Mouse (Mus musculus): ENCODE data around the gene Hoxa5.

Hoxa5 gene

GRCm38 (mm10) chr6:52178918-52179665, 25.3 kb downstream of the Hoxa5 start:
- DNase-seq (ENCODE audit: low read depth, low spot score) = no peak

- no peak for DNase-seq (ENCODE audit: low read depth, low spot score)
Measured at GRCm38 (mm10) chr6:52177806-52178205, 26.6 kb downstream of the Hoxa5 start.

- peak; percentile 87 for DNase-seq (ENCODE audit: low read depth, low spot score)
Measured at GRCm38 (mm10) chr6:52177061-52177735, 27.2 kb downstream of the Hoxa5 start, which contains the start of gene 5730596B20Rik. Gene 5730596B20Rik (plus strand): TSS chr6:52177498.

GRCm38 (mm10) chr6:52176391-52176790, 28.0 kb downstream of the Hoxa5 start:
- DNase-seq (ENCODE audit: low read depth, low spot score) = no peak

- peak; percentile 89 for DNase-seq (ENCODE audit: low read depth, low spot score)
Measured at GRCm38 (mm10) chr6:52175864-52176263, 28.5 kb downstream of the Hoxa5 start.

GRCm38 (mm10) chr6:52174968-52175751, 29.2 kb downstream of the Hoxa5 start:
- DNase-seq (ENCODE audit: low read depth, low spot score) = peak; percentile 93

GRCm38 (mm10) chr6:52173648-52174047, 30.7 kb downstream of the Hoxa5 start:
- DNase-seq (ENCODE audit: low read depth, low spot score) = no peak

GRCm38 (mm10) chr6:52172501-52172900, 31.9 kb downstream of the Hoxa5 start:
- peak; percentile 97 for DNase-seq (ENCODE audit: low read depth, low spot score)

- no peak for DNase-seq (ENCODE audit: low read depth, low spot score)
Measured at GRCm38 (mm10) chr6:52171938-52172337, 32.4 kb downstream of the Hoxa5 start.

GRCm38 (mm10) chr6:52171331-52171730, 33.1 kb downstream of the Hoxa5 start:
- peak; percentile 88 for DNase-seq (ENCODE audit: low read depth, low spot score)

- DNase-seq (ENCODE audit: low read depth, low spot score) = no peak
Measured at GRCm38 (mm10) chr6:52170898-52171223, 33.5 kb downstream of the Hoxa5 start.

- no peak for DNase-seq (ENCODE audit: low read depth, low spot score)
Measured at GRCm38 (mm10) chr6:52170166-52170897, 34.1 kb downstream of the Hoxa5 start.

- no peak for DNase-seq (ENCODE audit: low read depth, low spot score)
Measured at GRCm38 (mm10) chr6:52169499-52170165, 34.8 kb downstream of the Hoxa5 start.

GRCm38 (mm10) chr6:52168191-52169055, 36.0 kb downstream of the Hoxa5 start:
- DNase-seq (ENCODE audit: low read depth, low spot score) = no peak

- no peak for DNase-seq (ENCODE audit: low read depth, low spot score)
Measured at GRCm38 (mm10) chr6:52167736-52168161, 36.6 kb downstream of the Hoxa5 start.

- DNase-seq (ENCODE audit: low read depth, low spot score) = no peak
Measured at GRCm38 (mm10) chr6:52167176-52167575, 37.2 kb downstream of the Hoxa5 start.

GRCm38 (mm10) chr6:52166431-52167077, 37.8 kb downstream of the Hoxa5 start:
- no peak for DNase-seq (ENCODE audit: low read depth, low spot score)

- DNase-seq (ENCODE audit: low read depth, low spot score) = no peak
Measured at GRCm38 (mm10) chr6:52165441-52166370, 38.7 kb downstream of the Hoxa5 start.

All from mesoderm, embryonic 11.5 days (tissue).